Mouse (Mus musculus) kidney, adult 2 months (tissue): ENCODE measurements around the gene Mrpl51. TPM values are rescaled to one million over a fixed set of nuclear protein-coding genes. Genes with fewer than 3 reads are reported as not detected.

ENCODE experiments used
- DNase-seq: peaks from one replicate; pipeline ENCODE4 v3.0.0; 2021
- H3K27ac ChIP-seq: fragments of 200-500 bp; 2 replicates; pipeline ENCODE4 v1.5.1; 2012; ENCODE audit warnings: low read depth, low read length, control low read depth, inconsistent platforms; ENCODE audit not compliant: insufficient read depth
- H3K27me3 ChIP-seq: fragments of 200-500 bp; replicated peaks from 2 replicates; pipeline ENCODE4 v1.6.1; 2012; ENCODE audit warnings: mild to moderate bottlenecking, moderate library complexity, low read length, inconsistent platforms; ENCODE audit not compliant: control insufficient read depth, insufficient read depth
- H3K36me3 ChIP-seq: fragments of 200-500 bp; 2 replicates; pipeline ENCODE4 v1.6.1; 2012; ENCODE audit warnings: mild to moderate bottlenecking, moderate library complexity, low read length, inconsistent platforms; ENCODE audit not compliant: control insufficient read depth, insufficient read depth
- H3K4me1 ChIP-seq: fragments of 200-500 bp; 2 replicates; pipeline ENCODE4 v1.6.1; 2011; ENCODE audit warnings: low read length; ENCODE audit not compliant: control insufficient read depth, insufficient read depth
- H3K4me3 ChIP-seq: fragments of 200-500 bp; 2 replicates; pipeline ENCODE4 v1.5.1; 2011; ENCODE audit warnings: mild to moderate bottlenecking, low read depth, low read length, control low read depth; ENCODE audit not compliant: insufficient read depth
- CTCF ChIP-seq: fragments of 200-500 bp; conservative IDR thresholded peaks from 2 replicates; pipeline ENCODE4 v1.5.1; 2011; ENCODE audit warnings: low read depth, mild to moderate bottlenecking, control low read depth, low read length, moderate library complexity, mixed read lengths; ENCODE audit not compliant: insufficient read depth, insufficient read length
- POLR2A ChIP-seq: fragments of 200-500 bp; IDR thresholded peaks from one replicate; pipeline ENCODE4 v1.6.1; 2011; ENCODE audit warnings: low read depth, low read length, control low read depth
- WGBS: fragments of 180-500 bp; shearing (Covaris S2); methylation state at CpG from one replicate; pipeline ENCODE4 v1.1.7; 2018; 5-methylcytosine and 5-hydroxymethylcytosine counted together
- polyA plus RNA-seq: library from polyadenylated mRNA; depleted of rRNA; stranded (reverse); fragments of >200 nt; gene quantifications from 2 replicates; pipeline ENCODE4 v1.2.3, GENCODE M21; 2012

The Mrpl51 gene
- polyA plus RNA-seq, 1 experiment = 110 TPM

- Histone ChIP-seq H3K27ac (peak overlapping the region; percentile 36), H3K4me1 (peaks cover 4% of the 10 kb centered on the region; the same call in 1 of the 2 replicates), H3K36me3 (no peaks in the 10 kb centered on the region), H3K27me3 (no peaks in the 10 kb centered on the region), H3K4me3 (no peak overlapping the region)
- WGBS = 49% methylated on average over 7 of the region's 7 CpGs
- no peak for TF ChIP-seq POLR2A
- TF ChIP-seq CTCF = no peak
- peak; percentile 54 for DNase-seq
Measured at GRCm38 (mm10) chr6:125233816-125234519, 42.4 kb downstream of the Mrpl51 start.

GRCm38 (mm10) chr6:125234520-125234828 is 42.9 kb downstream of the Mrpl51 start:
- WGBS = 54% methylated on average over 5 of the region's 5 CpGs
- H3K4me1 ChIP-seq = peaks cover 4% of the 10 kb centered on the region; the same call in 1 of the 2 replicates
- TF ChIP-seq CTCF = no peak
- DNase-seq = no peak
- H3K4me3 ChIP-seq = no peak overlapping the region
- no peaks in the 10 kb centered on the region for H3K36me3 ChIP-seq
- 0 out of 2 replicates have a peak overlapping the region, but pooled peaks have one; percentile 1 for H3K27ac ChIP-seq
- H3K27me3 ChIP-seq = no peaks in the 10 kb centered on the region

- Histone ChIP-seq H3K4me1 (no peaks in the 10 kb centered on the region; the same call in 1 of the 2 replicates), H3K36me3 (no peaks in the 10 kb centered on the region), H3K27me3 (no peaks in the 10 kb centered on the region), H3K4me3 (no peak overlapping the region), H3K27ac (no peak overlapping the region)
- WGBS = 77% methylated on average over 6 of the region's 6 CpGs
- DNase-seq = no peak
- TF ChIP-seq CTCF (no peak), POLR2A (no peak)
Measured at GRCm38 (mm10) chr6:125236341-125236740, 44.7 kb downstream of the Mrpl51 start.

GRCm38 (mm10) chr6:125236782-125237181 is 45.2 kb downstream of the Mrpl51 start, which contains the start of gene Cd27:
Gene Cd27, minus strand, starts transcription at chr6:125237010.
- WGBS = 51% methylated on average over 6 of the region's 6 CpGs
- Histone ChIP-seq H3K4me1 (no peaks in the 10 kb centered on the region; the same call in 1 of the 2 replicates), H3K27ac (no peak within 1 kb of the TSS), H3K36me3 (no peaks in the 10 kb centered on the region), H3K27me3 (no peaks in the 10 kb centered on the region), H3K4me3 (no peak within 1 kb of the TSS)
- no peak for DNase-seq
- TF ChIP-seq POLR2A = no peak
- no peak for TF ChIP-seq CTCF

GRCm38 (mm10) chr6:125237421-125237820 is 45.8 kb downstream of the Mrpl51 start:
- Histone ChIP-seq H3K36me3 (no peaks in the 10 kb centered on the region), H3K4me3 (no peak overlapping the region), H3K4me1 (no peaks in the 10 kb centered on the region; the same call in 1 of the 2 replicates), H3K27ac (no peak overlapping the region), H3K27me3 (no peaks in the 10 kb centered on the region)
- 88% methylated on average over 4 of the region's 4 CpGs for WGBS
- DNase-seq = no peak
- TF ChIP-seq CTCF = no peak

GRCm38 (mm10) chr6:125238396-125238795 is 46.8 kb downstream of the Mrpl51 start:
- WGBS = 41% methylated on average over 6 of the region's 6 CpGs
- H3K27me3 ChIP-seq = no peaks in the 10 kb centered on the region
- DNase-seq = peak; percentile 30
- no peaks in the 10 kb centered on the region for H3K36me3 ChIP-seq
- no peak overlapping the region for H3K4me3 ChIP-seq
- H3K4me1 ChIP-seq = no peaks in the 10 kb centered on the region; the same call in 1 of the 2 replicates
- H3K27ac ChIP-seq = no peak overlapping the region
- TF ChIP-seq POLR2A = no peak
- no peak for TF ChIP-seq CTCF

GRCm38 (mm10) chr6:125239547-125239946 is 47.9 kb downstream of the Mrpl51 start:
- no peak overlapping the region for H3K27ac ChIP-seq
- no peaks in the 10 kb centered on the region; the same call in 1 of the 2 replicates for H3K4me1 ChIP-seq
- TF ChIP-seq CTCF (no peak), POLR2A (no peak)
- H3K27me3 ChIP-seq = no peaks in the 10 kb centered on the region
- 95% methylated on average over 5 of the region's 5 CpGs for WGBS
- H3K4me3 ChIP-seq = no peak overlapping the region
- H3K36me3 ChIP-seq = no peaks in the 10 kb centered on the region
- no peak for DNase-seq
